Mouse (Mus musculus) forebrain, embryonic 14.5 days (tissue): ENCODE measurements around the gene Actl6b. TPM values are rescaled to one million over a fixed set of nuclear protein-coding genes. Genes with fewer than 3 reads are reported as not detected.

Source experiments
- ATAC-seq: fragments of 200-750 bp; cut with Nextera tagmentation; 2 replicates; pipeline ENCODE4 v1.8.0; 2017; ENCODE audit warnings: mild to moderate bottlenecking, moderate library complexity
- DNase-seq: peaks from one replicate; pipeline ENCODE4 v3.0.0-alpha.2; 2015; ENCODE audit warnings: low spot score
- H3K27ac ChIP-seq: fragments of 300-500 bp; sonication (generic); 2 replicates; pipeline ENCODE4 v1.5.1; 2014; ENCODE audit warnings: low read depth, mild to moderate bottlenecking, control low read depth, low read length, moderate library complexity
- H3K27me3 ChIP-seq: fragments of 300-500 bp; sonication (generic); replicated peaks from 2 replicates; pipeline ENCODE4 v1.6.1; 2014; ENCODE audit warnings: low read length, control low read depth, mixed read lengths; ENCODE audit not compliant: control insufficient read depth, insufficient read depth
- H3K36me3 ChIP-seq: fragments of 300-500 bp; sonication (generic); 2 replicates; pipeline ENCODE4 v1.6.1; 2014; ENCODE audit warnings: low read length, control low read depth; ENCODE audit not compliant: control insufficient read depth, insufficient read depth
- H3K4me1 ChIP-seq: fragments of 300-500 bp; sonication (generic); 2 replicates; pipeline ENCODE4 v1.6.1; 2014; ENCODE audit warnings: antibody characterized with exemption, low read length, control low read depth; ENCODE audit not compliant: control insufficient read depth, insufficient read depth
- H3K4me2 ChIP-seq: fragments of 300-500 bp; sonication (generic); 2 replicates; pipeline ENCODE4 v1.6.1; 2014; ENCODE audit warnings: mild to moderate bottlenecking, control low read depth, low read length
- H3K4me3 ChIP-seq: fragments of 300-500 bp; sonication (generic); 2 replicates; pipeline ENCODE4 v1.5.1; 2014; ENCODE audit warnings: low read depth, low read length, control low read depth
- H3K9ac ChIP-seq: fragments of 300-500 bp; sonication (generic); 2 replicates; pipeline ENCODE4 v1.6.1; 2014; ENCODE audit warnings: mild to moderate bottlenecking, low read length, control low read depth, moderate library complexity
- H3K9me3 ChIP-seq: fragments of 300-500 bp; sonication (generic); replicated peaks from 2 replicates; pipeline ENCODE4 v1.6.1; 2016; ENCODE audit warnings: low read length, control low read depth, mixed read lengths; ENCODE audit not compliant: control insufficient read depth
- WGBS: fragments of 180-500 bp; shearing (Covaris S2); extraction: QIAGEN DNeasy Blood & Tissue Kit; methylation state at CpG from one replicate; pipeline ENCODE4 v1.1.7; 2014; 5-methylcytosine and 5-hydroxymethylcytosine counted together
- polyA plus RNA-seq: library from polyadenylated mRNA; unstranded; fragments of >200 nt; fragmentation: Nextera tagmentation; extraction: Ambion mirVana; gene quantifications from 2 replicates; pipeline ENCODE4 v1.2.1, GENCODE M21; 2014

The Actl6b gene
- polyA plus RNA-seq, 1 experiment from 2014 or later = 184 TPM

GRCm38 (mm10) chr5:137532131-137532807, 21.0 kb upstream of the Actl6b start:
- Histone ChIP-seq H3K4me3 (peak overlapping the region; percentile 95), H3K27me3 (no peaks in the 10 kb centered on the region), H3K4me1 (peaks cover 10% of the 10 kb centered on the region), H3K9ac (peak overlapping the region; percentile 98), H3K27ac (peak overlapping the region; percentile 98), H3K4me2 (peak overlapping the region; percentile 68), H3K36me3 (peaks cover 30% of the 10 kb centered on the region), H3K9me3 (no peaks in the 10 kb centered on the region)
- no peak for DNase-seq
- under 1% methylated on average over 19 of the region's 19 CpGs for WGBS
- peak; percentile 5; the same call in 1 of the 2 replicates for ATAC-seq

- H3K4me1 ChIP-seq = peaks cover 10% of the 10 kb centered on the region
- peak overlapping the region; percentile 68 for H3K4me2 ChIP-seq
- no peaks in the 10 kb centered on the region for H3K27me3 ChIP-seq
- WGBS = 1% methylated on average over 10 of the region's 12 CpGs
- H3K9me3 ChIP-seq = no peaks in the 10 kb centered on the region
- ATAC-seq = peak; percentile 30; the same call in 1 of the 2 replicates
- DNase-seq = no peak
- peak overlapping the region; percentile 98 for H3K9ac ChIP-seq
- peak overlapping the region; percentile 95 for H3K4me3 ChIP-seq
- H3K27ac ChIP-seq = peak overlapping the region; percentile 98
- peaks cover 25% of the 10 kb centered on the region for H3K36me3 ChIP-seq
Observed at GRCm38 (mm10) chr5:137532808-137533116, 20.6 kb upstream of the Actl6b start.

- Histone ChIP-seq H3K27me3 (no peaks in the 10 kb centered on the region), H3K9me3 (no peaks in the 10 kb centered on the region), H3K4me3 (peak within 1 kb of the TSS; percentile 95), H3K9ac (peak within 1 kb of the TSS; percentile 98), H3K4me1 (peaks cover 10% of the 10 kb centered on the region), H3K36me3 (peaks cover 20% of the 10 kb centered on the region), H3K4me2 (peak within 1 kb of the TSS; percentile 68), H3K27ac (peak within 1 kb of the TSS; percentile 98)
- DNase-seq = peak; percentile 99
- peak; percentile 74 for ATAC-seq
- WGBS = under 1% methylated on average over 40 of the region's 40 CpGs
Observed at GRCm38 (mm10) chr5:137533117-137533827, 20.0 kb upstream of the Actl6b start, which contains the start of the genes Epo and Gnb2. TSS of gene Epo (minus strand) at chr5:137533242. TSS of gene Gnb2 (minus strand) at chr5:137533510.

GRCm38 (mm10) chr5:137534762-137535161, 18.6 kb upstream of the Actl6b start:
- H3K27me3 ChIP-seq = no peaks in the 10 kb centered on the region
- H3K4me1 ChIP-seq = peaks cover 13% of the 10 kb centered on the region
- ATAC-seq (no peak), DNase-seq (no peak)
- H3K9me3 ChIP-seq = no peaks in the 10 kb centered on the region
- H3K4me2 ChIP-seq = no peak overlapping the region
- H3K27ac ChIP-seq = no peak overlapping the region
- WGBS = 91% methylated on average over 3 of the region's 3 CpGs
- no peak overlapping the region for H3K9ac ChIP-seq
- H3K4me3 ChIP-seq = no peak overlapping the region
- peaks cover 5% of the 10 kb centered on the region for H3K36me3 ChIP-seq

- no peaks in the 10 kb centered on the region for H3K9me3 ChIP-seq
- ATAC-seq (no peak), DNase-seq (no peak)
- no peaks in the 10 kb centered on the region for H3K27me3 ChIP-seq
- 78% methylated on average over 9 of the region's 9 CpGs for WGBS
- H3K4me1 ChIP-seq = peaks cover 8% of the 10 kb centered on the region; the same call in 1 of the 2 replicates
- no peak overlapping the region for H3K9ac ChIP-seq
- H3K4me3 ChIP-seq = no peak overlapping the region
- no peaks in the 10 kb centered on the region for H3K36me3 ChIP-seq
- H3K4me2 ChIP-seq = no peak overlapping the region
- no peak overlapping the region for H3K27ac ChIP-seq
Observed at GRCm38 (mm10) chr5:137535318-137535717, 18.0 kb upstream of the Actl6b start.

- H3K27ac ChIP-seq = no peak overlapping the region
- H3K36me3 ChIP-seq = no peaks in the 10 kb centered on the region
- DNase-seq (no peak), ATAC-seq (no peak)
- H3K4me3 ChIP-seq = no peak overlapping the region
- no peaks in the 10 kb centered on the region for H3K27me3 ChIP-seq
- no peaks in the 10 kb centered on the region for H3K9me3 ChIP-seq
- H3K4me2 ChIP-seq = no peak overlapping the region
- peaks cover 8% of the 10 kb centered on the region; the same call in 1 of the 2 replicates for H3K4me1 ChIP-seq
- 71% methylated on average over 4 of the region's 4 CpGs for WGBS
- H3K9ac ChIP-seq = no peak overlapping the region
Observed at GRCm38 (mm10) chr5:137537461-137537860, 15.9 kb upstream of the Actl6b start.

- Histone ChIP-seq H3K4me1 (peaks cover 5% of the 10 kb centered on the region; the same call in 1 of the 2 replicates), H3K4me2 (no peak overlapping the region), H3K9ac (no peak overlapping the region), H3K36me3 (no peaks in the 10 kb centered on the region), H3K27me3 (no peaks in the 10 kb centered on the region), H3K9me3 (no peaks in the 10 kb centered on the region), H3K4me3 (no peak overlapping the region), H3K27ac (no peak overlapping the region)
- DNase-seq (peak; percentile 83), ATAC-seq (peak; percentile 37; the same call in 1 of the 2 replicates)
- 33% methylated on average over 7 of the region's 7 CpGs for WGBS
Observed at GRCm38 (mm10) chr5:137539291-137539801, 14.0 kb upstream of the Actl6b start.

GRCm38 (mm10) chr5:137540991-137541390, 12.3 kb upstream of the Actl6b start:
- Histone ChIP-seq H3K4me2 (no peak overlapping the region), H3K9me3 (no peaks in the 10 kb centered on the region), H3K27ac (no peak overlapping the region), H3K27me3 (no peaks in the 10 kb centered on the region), H3K36me3 (no peaks in the 10 kb centered on the region), H3K9ac (no peak overlapping the region), H3K4me3 (no peak overlapping the region), H3K4me1 (peaks cover 5% of the 10 kb centered on the region; the same call in 1 of the 2 replicates)
- no peak for DNase-seq
- ATAC-seq = no peak
- 70% methylated on average over 6 of the region's 6 CpGs for WGBS
